Mouse (Mus musculus) midbrain, postnatal 0 days (tissue): ENCODE data around the gene Slc45a3. TPM values are rescaled to one million over a fixed set of nuclear protein-coding genes. Genes with fewer than 3 reads are reported as not detected.

Experiments
- ATAC-seq: fragments of 200-750 bp; cut with Nextera tagmentation; 2 replicates; pipeline ENCODE4 v1.8.0; 2017; ENCODE audit warnings: moderate number of reproducible peaks, mild to moderate bottlenecking, moderate TSS enrichment, moderate library complexity; ENCODE audit not compliant: low FRiP score
- DNase-seq: peaks from one replicate; pipeline ENCODE4 v3.0.0-alpha.2; 2015; ENCODE audit warnings: low spot score
- H3K27ac ChIP-seq: fragments of 300-500 bp; sonication (generic); 2 replicates; pipeline ENCODE4 v1.5.1; 2014; ENCODE audit warnings: low read depth, mild to moderate bottlenecking, low read length, mixed read lengths
- H3K27me3 ChIP-seq: fragments of 300-500 bp; sonication (generic); 2 replicates; pipeline ENCODE4 v1.6.1; 2014; ENCODE audit warnings: low read length, control low read depth, mixed read lengths; ENCODE audit not compliant: insufficient read depth
- H3K36me3 ChIP-seq: fragments of 300-500 bp; sonication (generic); 2 replicates; pipeline ENCODE4 v1.6.1; 2014; ENCODE audit warnings: low read length, control low read depth, mixed read lengths; ENCODE audit not compliant: insufficient read depth
- H3K4me1 ChIP-seq: fragments of 300-500 bp; sonication (generic); 2 replicates; pipeline ENCODE4 v1.6.1; 2014; ENCODE audit warnings: mild to moderate bottlenecking, control low read depth, antibody characterized with exemption, low read length, mixed read lengths; ENCODE audit not compliant: insufficient read depth
- H3K4me2 ChIP-seq: fragments of 300-500 bp; sonication (generic); 2 replicates; pipeline ENCODE4 v1.6.1; 2014; ENCODE audit warnings: low read depth, mild to moderate bottlenecking, low read length, mixed read lengths; ENCODE audit not compliant: poor library complexity, severe bottlenecking
- H3K4me3 ChIP-seq: fragments of 300-500 bp; sonication (generic); 2 replicates; pipeline ENCODE4 v1.5.1; 2014; ENCODE audit warnings: low read depth, mild to moderate bottlenecking, low read length, moderate library complexity
- H3K9ac ChIP-seq: fragments of 300-500 bp; sonication (generic); replicated peaks from 2 replicates; pipeline ENCODE4 v1.6.1; 2014; ENCODE audit warnings: mild to moderate bottlenecking, low read length, moderate library complexity, mixed read lengths; ENCODE audit not compliant: poor library complexity, severe bottlenecking
- H3K9me3 ChIP-seq: fragments of 300-500 bp; sonication (generic); 2 replicates; pipeline ENCODE4 v1.6.1; 2016; ENCODE audit warnings: low read length, control low read depth
- CTCF ChIP-seq: IDR thresholded peaks from 2 replicates; pipeline ENCODE4 v1.5.1; 2016; ENCODE audit warnings: antibody characterized with exemption, mild to moderate bottlenecking
- WGBS: fragments of 180-500 bp; shearing (Covaris S2); extraction: QIAGEN DNeasy Blood & Tissue Kit; methylation state at CpG from one replicate; pipeline ENCODE4 v1.1.7; 2014; 5-methylcytosine and 5-hydroxymethylcytosine counted together
- polyA plus RNA-seq: library from polyadenylated mRNA; unstranded; fragments of >200 nt; fragmentation: Nextera tagmentation; extraction: Ambion mirVana; gene quantifications from 2 replicates; pipeline ENCODE4 v1.2.1, GENCODE M21; 2015
- total RNA-seq: library from RNA; depleted of rRNA; stranded (reverse); fragments of >200 nt; gene quantifications from 2 replicates; pipeline ENCODE4 v1.2.3, GENCODE M21; 2014

Slc45a3 gene
- total and polyA plus RNA-seq, 2 experiments from 2014 or later = 0.38 to 1.3 TPM

DNA sequence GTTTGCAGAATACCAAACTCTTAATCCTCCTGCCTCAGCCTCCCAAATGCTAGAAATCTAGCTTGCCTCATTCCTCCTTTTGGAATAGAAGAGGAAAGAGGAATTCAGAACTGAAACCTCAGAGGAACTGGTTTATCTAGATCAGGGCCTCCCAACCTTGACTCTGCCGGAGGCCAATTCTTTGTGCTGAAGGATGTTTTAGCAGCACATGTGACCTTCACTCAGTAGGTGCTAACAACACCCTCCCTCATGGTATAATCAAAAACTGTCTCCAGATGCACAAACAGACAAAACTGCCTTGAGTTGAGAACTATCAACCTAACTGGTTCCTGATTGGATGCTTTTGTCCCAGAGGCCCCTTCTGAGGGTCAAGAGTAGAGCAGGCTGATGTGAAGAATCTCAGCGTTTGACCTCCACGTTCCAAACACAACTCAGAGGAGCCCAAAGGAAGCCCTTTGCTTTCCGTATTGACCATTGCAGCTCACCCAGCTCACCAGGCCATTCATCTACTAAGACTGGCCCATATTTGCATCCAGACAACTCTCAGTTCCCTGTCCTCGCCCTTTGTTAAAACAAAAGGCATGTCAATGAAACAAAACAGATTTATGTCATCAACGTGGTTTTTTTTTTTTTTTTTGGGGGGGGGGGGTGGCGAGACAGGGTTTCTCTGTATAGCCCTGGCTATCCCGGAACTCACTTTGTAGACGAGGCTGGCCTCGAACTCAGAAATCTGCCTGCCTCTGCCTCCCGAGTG lies 16.1 kb upstream of the Slc45a3 start:
- WGBS = 87% methylated on average over 11 of the region's 11 CpGs
- H3K9ac ChIP-seq = no peak overlapping the region
- H3K27ac ChIP-seq = no peak overlapping the region
- H3K36me3 ChIP-seq = no peaks in the 10 kb centered on the region
- no peak for TF ChIP-seq CTCF
- H3K4me1 ChIP-seq = no peaks in the 10 kb centered on the region
- no peak overlapping the region for H3K4me3 ChIP-seq
- DNase-seq (no peak), ATAC-seq (no peak)
- no peak overlapping the region for H3K4me2 ChIP-seq
- H3K27me3 ChIP-seq = no peaks in the 10 kb centered on the region
- no peaks in the 10 kb centered on the region for H3K9me3 ChIP-seq

DNA sequence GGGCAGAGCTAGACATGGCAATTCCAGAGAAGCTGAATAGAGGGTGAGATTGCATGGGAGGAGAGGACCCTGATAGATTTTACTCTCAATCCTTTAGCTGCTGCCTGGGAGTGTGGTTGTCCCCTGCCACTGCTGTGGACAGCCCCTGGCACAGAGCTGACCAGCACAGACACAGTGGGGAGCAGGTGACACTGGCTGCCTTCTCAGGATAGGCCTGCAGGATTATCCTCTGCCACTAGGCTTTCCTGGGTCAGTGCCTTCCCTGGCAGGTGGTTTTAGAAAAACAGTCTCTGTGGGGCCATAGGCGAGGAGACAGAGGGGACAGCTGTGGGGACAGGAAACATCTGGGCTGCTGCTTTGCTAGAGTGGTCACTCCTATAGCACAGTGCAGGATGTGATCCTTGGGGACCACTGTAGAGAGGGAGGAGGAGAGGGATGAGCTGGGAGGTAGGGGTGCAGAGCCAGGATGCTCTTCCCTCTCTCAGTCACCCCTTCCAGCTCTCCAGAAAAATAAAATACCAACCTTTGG lies 14.7 kb upstream of the Slc45a3 start:
- TF ChIP-seq CTCF = 0 out of 2 replicates have a peak, but pooled peaks have one; percentile 13
- Histone ChIP-seq H3K4me2 (no peak overlapping the region), H3K36me3 (no peaks in the 10 kb centered on the region), H3K27me3 (no peaks in the 10 kb centered on the region), H3K9me3 (no peaks in the 10 kb centered on the region), H3K4me3 (no peak overlapping the region), H3K27ac (no peak overlapping the region), H3K4me1 (no peaks in the 10 kb centered on the region), H3K9ac (no peak overlapping the region)
- 25% methylated on average over 1 of the region's 1 CpGs for WGBS
- ATAC-seq = no peak
- DNase-seq = no peak

DNA sequence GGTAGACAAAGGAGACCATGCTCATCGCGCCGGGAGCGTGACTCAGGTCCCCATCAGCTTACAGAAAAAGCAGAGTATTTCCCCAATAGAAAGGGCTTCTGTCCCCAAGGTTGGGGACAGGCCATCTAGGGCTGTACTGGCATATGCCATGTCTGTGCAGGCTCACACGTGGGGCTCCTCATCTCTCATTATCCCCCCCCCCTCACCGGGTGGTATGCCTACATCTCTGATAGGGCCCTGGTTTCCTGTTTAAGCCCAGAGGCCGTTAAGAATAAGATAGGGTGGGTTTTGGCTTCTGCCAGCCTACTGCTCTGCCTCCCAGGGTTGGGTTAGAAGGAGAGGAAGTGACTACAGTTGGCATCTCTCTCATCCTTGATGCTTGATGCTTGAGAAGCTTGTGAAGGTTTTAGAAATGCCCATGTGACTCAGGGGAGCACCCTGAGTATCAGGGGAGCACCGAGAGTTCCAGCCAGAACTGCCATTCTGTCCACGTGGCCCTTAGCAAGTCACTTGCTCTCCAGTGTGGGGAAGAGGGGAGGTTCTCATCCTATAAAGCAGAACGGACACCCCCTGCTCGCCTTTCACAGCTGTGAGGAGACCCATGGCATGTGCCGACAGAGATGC lies 8.4 kb upstream of the Slc45a3 start:
- Histone ChIP-seq H3K9ac (no peak overlapping the region), H3K36me3 (no peaks in the 10 kb centered on the region), H3K4me2 (no peak overlapping the region), H3K27me3 (no peaks in the 10 kb centered on the region), H3K9me3 (no peaks in the 10 kb centered on the region), H3K27ac (no peak overlapping the region), H3K4me1 (no peaks in the 10 kb centered on the region), H3K4me3 (no peak overlapping the region)
- DNase-seq (no peak), ATAC-seq (no peak)
- no peak for TF ChIP-seq CTCF
- WGBS = 81% methylated on average over 12 of the region's 12 CpGs

DNA sequence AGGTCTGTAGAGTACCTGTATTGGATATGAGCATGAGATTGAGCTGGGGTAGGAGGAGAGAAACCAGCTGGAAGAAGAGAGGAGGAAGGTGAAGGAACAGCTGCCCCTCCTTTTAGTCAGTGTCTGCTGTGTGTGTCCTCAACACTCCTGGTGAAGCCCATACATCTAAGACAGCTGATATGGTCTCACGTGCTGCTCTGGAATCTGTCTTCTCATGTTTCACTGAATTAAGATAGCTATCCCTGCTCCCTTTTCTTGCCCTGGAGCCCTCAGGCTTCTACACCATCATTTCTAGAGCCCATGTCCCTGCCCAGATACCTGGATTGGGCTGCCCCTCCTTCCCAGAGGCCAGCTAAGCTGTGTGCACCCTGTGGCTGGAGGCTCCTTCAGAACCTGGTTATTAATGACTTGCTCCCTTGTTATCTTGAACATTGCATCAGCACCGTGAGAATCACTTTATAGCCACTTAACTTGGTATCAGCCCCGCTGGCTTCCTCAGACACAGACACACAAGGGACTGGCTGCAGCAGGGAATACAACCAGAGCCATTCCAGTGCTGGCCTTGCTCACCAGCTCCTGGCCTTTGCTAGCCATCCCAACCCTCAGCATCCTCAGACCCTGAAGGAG lies 7.5 kb upstream of the Slc45a3 start:
- Histone ChIP-seq H3K27me3 (no peaks in the 10 kb centered on the region), H3K36me3 (no peaks in the 10 kb centered on the region), H3K9me3 (no peaks in the 10 kb centered on the region), H3K9ac (no peak overlapping the region), H3K4me1 (no peaks in the 10 kb centered on the region), H3K4me3 (no peak overlapping the region), H3K27ac (no peak overlapping the region), H3K4me2 (no peak overlapping the region)
- WGBS = 53% methylated on average over 3 of the region's 3 CpGs
- no peak for DNase-seq
- no peak for TF ChIP-seq CTCF
- no peak for ATAC-seq

DNA sequence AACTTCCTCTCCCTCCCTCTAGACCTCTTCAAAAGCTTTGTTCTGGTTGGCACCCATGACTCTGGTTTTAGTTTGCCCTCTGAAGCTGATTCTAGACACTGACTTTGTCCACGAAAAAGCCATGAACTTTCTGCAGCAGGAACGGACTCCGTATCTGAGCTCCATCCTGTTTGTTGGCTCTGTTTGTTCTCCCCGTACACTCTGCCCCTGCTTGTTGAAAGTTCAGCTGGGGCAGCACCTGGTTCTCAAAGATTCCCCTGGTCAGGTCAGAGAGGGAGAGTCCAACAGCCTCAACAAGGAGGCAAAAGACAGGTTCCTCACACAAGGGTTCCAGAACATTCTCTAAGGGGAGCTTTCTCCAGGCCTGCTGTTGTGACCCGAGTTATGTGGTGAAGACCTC lies 5.4 kb upstream of the Slc45a3 start:
- Histone ChIP-seq H3K9me3 (no peaks in the 10 kb centered on the region), H3K4me1 (no peaks in the 10 kb centered on the region), H3K4me3 (no peak overlapping the region), H3K9ac (no peak overlapping the region), H3K4me2 (no peak overlapping the region), H3K27me3 (no peaks in the 10 kb centered on the region), H3K27ac (no peak overlapping the region), H3K36me3 (no peaks in the 10 kb centered on the region)
- no peak for ATAC-seq
- 91% methylated on average over 5 of the region's 5 CpGs for WGBS
- no peak for TF ChIP-seq CTCF
- DNase-seq = no peak

DNA sequence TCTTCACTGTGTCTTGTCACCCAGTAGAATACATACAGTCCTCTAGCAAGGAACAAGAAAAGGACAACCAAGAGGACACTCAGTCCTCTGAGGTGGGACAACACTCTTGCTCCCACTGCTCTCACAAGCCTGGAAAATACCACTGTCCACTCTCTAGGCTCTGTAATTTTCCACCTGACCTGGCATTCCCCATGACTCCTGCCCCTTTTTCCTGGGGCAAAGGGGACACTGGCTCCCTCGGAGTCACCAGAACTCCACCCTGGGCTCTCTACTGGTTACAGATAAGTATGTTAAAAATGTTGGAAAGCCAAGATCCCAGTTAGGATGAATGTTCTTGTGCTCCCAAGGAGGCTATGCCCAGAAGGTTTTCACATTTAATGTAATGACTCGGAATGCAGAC lies 1.8 kb upstream of the Slc45a3 start:
- 75% methylated on average over 2 of the region's 2 CpGs for WGBS
- DNase-seq = no peak

More for the DNA sequence above, 1.8 kb upstream of the Slc45a3 start:
- ATAC-seq = no peak
- no peak overlapping the region for H3K4me2 ChIP-seq
- no peaks in the 10 kb centered on the region for H3K9me3 ChIP-seq
- no peak overlapping the region for H3K27ac ChIP-seq
- no peak overlapping the region for H3K4me3 ChIP-seq
- H3K27me3 ChIP-seq = peaks cover 8% of the 10 kb centered on the region
- TF ChIP-seq CTCF = no peak
- no peak overlapping the region for H3K9ac ChIP-seq
- peaks cover 2% of the 10 kb centered on the region; the same call in 1 of the 2 replicates for H3K4me1 ChIP-seq
- H3K36me3 ChIP-seq = no peaks in the 10 kb centered on the region
